In the genomic region with DNA sequence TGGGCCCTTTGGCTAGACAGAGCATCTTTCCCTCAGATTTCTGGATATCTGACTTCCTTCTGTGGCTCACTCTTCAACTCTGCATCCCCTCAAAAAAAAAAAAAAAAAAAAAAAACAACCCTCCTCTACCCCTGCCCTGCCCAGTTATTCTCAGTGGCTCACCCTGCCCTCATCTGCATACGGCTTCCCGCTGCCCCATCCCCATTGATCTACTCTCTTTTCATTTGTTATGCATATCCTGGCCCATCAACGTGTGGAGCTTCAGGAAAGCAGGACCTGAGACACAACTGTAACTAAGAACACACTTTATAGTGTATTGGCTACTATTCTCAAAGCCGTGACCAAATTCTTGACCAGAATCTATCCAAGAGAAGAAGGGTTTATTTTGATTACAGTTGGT, we compare ENCODE assay signal across 11 mouse cellular contexts.
"Had no signal": no experiment of that assay in that cellular context is flagged by ENCODE, and none has a peak within 500 bp of the region (broad histone marks: within the 10 kb centered on the region; RNA-seq: fewer than 3 reads in every experiment).

No protein-coding gene starts in this region.

- H3K9ac ChIP-seq: limb, embryonic 13.5 days; liver, embryonic 13.5 days had no signal

- H3K27ac ChIP-seq: kidney, postnatal 0 days; limb, embryonic 10.5 days; limb, embryonic 13.5 days; liver, embryonic 13.5 days; macrophage had no signal

- H3K4me1 ChIP-seq: limb, embryonic 13.5 days; liver, embryonic 13.5 days had no signal

- H3K36me3 ChIP-seq: limb, embryonic 10.5 days; limb, embryonic 13.5 days; liver, embryonic 13.5 days had no signal

- H3K4me3 ChIP-seq: limb, embryonic 10.5 days; limb, embryonic 13.5 days; liver, embryonic 13.5 days had no signal

- H3K27me3 ChIP-seq: limb, embryonic 13.5 days; liver, embryonic 13.5 days had no signal

- DNase-seq: kidney, adult 2 months; liver, embryonic 13.5 days; lung, adult 2 months; lung, postnatal 14 days; midbrain, embryonic 14.5 days; thymus, adult 18-20 months; thymus, postnatal 36 days had no signal
